Mouse (Mus musculus): ENCODE measurements around the gene Tmem100. TPM values are rescaled to one million over a fixed set of nuclear protein-coding genes. Genes with fewer than 3 reads are reported as not detected.

Tmem100 gene
- total RNA-seq (2021) = 10 to 100 TPM; 15.3 to 18.5 TPM

DNA sequence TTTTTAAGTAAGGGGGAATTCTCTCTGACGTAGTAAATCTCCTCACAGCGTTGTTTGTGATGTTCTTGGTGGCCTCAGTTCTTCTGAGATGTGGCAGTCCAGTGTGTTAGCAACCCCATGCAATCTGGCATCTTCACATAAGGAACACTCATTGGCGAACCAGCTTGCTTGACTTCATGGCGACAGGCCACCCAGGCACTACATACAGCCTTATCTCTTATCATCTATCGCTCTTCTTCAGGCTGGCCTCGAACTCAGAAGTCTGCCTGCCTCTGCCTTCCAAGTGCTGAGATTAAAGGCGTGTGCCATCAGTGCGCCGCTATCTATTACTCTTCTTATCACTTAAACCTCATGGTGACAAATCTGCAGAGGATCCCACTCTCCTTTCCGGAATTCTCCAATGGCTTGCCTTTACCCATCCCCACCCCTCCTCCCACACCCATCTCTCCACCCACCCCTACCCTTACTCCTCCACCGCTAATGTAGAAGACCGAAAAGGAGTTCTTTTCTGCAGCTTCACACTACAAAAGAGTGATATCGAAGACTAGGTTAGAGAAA, at the start of gene Tmem100:
Tmem100 (plus strand) TSS at position 508 of the 558 bp plus-strand sequence.
- DNase-seq = no peak

DNA sequence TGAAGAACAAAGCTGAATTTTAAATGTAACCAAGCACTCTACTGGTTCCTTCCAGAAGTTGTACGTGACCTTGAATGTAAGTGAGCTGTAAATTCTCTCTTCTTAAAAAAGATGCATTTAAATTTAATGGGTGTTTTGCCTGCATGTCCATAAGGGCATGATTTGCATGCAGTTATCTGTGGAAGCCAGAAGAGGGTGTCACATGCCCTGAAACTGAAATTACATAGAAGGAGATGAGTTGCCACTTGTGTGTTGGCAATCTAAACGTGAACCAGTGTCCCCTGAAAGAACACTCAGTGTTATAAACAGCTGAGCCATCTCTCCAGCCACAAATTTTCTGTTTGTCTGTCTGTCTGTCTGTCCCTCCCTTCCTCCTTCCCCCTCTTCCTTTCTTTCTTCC, 47.2 kb upstream of the Tmem100 start:
- no peak for DNase-seq

DNA sequence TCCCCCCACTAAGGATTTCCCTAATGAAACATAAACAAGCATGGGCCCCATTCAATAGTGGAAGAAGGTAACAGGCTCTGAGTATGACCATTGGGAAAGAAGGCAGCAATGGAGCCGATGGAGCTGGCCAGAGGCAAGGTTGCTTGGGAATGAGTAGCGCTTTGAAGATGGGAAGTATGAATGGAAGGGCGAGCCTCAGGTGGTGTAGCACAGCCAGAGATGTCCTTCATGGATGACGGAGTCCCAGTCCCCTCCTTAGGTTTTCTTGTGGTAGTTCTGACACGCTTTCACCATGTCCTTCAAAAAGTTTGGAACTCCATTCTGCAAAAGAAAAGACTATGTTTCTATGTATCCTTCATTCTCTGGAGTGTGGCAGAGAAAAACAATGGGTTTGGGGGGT, 45.7 kb upstream of the Tmem100 start:
- no peak for DNase-seq

DNA sequence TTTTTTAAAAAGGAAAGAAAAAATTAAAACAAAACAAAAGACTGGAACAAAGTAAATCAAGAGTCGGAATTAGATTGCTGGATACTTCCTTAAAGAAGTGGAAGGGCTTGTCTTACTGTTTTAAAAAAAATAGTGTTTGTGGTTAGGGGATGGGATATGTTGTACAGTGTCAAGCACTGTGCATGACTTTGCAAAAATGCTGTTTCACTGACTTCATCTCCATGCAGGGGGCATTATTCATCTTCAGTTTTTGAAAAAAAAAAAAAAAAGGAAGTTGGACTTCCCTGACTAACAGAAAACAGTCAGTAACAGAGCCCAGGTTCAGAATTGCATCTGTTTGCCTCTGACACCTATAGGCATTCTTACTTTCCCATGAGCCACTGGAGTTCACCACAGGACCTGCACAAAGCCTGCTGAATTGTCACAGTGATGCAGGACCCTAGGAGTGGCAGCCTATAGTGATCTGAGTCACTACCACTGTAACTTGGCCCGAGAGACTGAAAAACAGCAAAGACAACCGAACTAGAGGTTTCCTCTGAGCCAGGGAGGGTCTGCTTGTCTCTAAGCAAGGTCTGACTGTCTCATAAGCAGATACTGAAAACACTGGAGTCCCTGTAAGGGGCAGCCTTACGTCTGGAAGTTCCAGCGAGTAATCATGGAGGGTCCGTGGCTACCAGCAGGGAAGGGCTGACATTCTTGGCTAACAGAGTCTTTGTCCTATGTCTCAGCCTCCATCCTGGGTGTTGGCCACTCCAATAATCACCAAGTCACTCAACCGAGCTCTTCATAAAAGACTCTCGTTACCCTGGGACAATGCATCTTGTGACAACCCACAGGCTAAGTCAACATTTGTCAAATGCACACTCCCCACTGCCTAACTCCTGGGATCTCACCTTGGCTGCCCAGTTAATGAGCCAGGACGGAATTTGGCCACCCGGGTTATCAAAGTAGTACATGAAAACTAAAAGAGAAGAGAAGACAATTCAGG, 44.7 kb upstream of the Tmem100 start:
- DNase-seq = no peak

DNA sequence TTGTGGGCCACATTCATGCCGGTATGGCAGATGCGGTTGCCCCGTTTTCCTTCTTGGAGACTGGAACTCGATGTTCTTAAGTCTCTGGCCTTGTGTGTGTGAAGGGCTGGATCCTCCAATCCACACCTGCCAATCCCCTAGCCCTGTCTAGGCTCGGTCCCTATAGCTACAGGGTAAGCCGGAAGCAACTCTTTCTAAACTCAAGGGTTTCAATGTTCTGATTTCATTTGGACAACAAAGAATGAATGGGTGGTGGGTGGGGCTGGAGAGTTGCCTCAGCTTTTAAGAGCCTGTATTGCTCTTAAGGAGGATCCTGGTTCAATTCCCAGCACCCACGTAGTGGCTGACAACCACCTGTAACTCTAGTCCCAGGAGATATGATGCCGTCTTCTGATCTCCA, 43.6 kb upstream of the Tmem100 start:
- DNase-seq = no peak

DNA sequence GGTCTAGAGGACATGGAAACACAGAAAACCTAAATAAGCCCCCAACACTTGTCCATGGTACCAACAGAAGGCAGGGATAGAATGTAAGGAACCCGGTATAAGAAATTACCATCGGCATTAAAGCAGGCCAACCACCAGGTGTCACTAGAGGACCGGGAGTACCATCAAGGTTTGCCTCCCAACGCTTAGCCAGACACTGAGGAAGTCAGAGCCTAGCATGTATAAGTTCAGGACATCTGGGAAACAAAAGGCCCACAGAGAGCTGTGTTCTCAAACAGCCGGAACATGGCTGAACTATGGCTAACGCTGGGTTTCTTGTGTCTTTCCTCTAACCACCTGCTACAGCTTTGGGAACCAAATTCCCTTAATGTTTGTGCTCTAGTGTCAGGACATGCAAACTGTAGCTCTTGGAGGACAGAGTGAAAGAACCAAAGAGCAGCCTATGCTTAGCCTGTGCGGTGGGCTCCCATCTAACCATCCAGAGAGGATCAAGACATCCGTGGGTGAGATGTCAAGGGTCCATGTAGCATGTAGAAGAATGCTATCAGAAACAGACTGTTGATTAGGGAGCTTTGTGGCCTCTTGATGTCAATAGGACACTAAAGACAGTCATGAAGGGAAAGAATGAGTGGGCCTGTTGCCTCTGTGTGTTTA, 41.1 kb upstream of the Tmem100 start:
- peak; percentile 59 to 68 for DNase-seq

DNA sequence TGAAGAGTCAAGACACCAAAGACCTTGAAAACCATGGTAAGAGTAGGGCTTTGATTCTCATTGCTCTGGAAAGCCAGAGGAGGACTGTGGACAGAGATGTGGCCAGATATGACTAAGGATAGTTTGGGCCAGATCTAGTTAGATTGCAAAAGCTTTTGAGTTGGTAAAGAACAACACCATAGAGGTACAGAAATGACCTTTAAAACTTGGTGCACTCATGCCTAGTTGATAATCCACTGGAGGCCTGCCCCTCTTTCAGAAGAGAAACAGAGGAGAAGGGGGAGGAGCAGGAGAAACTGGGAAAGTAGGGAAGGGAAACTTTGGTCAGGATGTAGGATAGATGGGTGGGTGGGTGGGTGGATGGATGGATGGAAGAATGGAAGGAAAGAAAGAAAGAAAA, 38.5 kb upstream of the Tmem100 start:
- DNase-seq = no peak

DNA sequence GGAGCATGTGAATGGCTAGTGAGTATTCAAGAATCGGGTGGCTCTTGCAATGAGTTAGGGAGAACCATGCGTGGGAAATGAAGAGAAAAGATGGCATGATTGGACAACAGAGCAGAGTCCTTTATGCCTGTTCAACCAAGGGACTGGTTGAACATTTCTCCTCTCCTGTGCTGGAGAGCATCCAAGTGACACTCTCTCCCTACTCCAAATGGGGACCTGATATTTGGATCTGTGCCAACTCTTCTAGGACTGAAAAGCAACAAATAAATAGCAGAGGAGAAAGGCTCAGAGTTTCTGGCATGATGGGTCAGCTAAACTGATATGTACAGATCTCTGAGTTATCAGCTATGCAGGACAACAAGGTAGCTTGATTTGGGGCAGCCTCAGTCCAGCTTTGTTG, 35.4 kb upstream of the Tmem100 start:
- no peak for DNase-seq

DNA sequence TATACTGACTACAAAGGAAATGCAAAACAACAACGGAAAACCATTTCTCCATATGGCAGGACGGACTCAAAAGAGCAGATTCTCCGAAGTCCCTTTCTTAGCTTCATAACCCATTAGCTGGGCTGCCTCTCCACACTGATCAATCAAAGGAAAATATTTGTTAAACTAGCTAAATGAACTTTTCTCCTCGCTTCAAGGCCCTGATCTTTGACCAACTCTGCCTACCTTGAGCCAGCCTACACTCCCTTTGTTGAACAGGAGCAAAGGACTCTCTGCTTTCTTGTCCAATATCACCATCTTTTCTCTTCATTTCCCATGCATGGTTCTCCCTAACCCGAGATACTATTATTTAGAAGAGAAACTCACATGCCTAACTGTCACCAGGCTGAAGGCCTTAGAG, 34.6 kb upstream of the Tmem100 start:
- no peak for DNase-seq

DNA sequence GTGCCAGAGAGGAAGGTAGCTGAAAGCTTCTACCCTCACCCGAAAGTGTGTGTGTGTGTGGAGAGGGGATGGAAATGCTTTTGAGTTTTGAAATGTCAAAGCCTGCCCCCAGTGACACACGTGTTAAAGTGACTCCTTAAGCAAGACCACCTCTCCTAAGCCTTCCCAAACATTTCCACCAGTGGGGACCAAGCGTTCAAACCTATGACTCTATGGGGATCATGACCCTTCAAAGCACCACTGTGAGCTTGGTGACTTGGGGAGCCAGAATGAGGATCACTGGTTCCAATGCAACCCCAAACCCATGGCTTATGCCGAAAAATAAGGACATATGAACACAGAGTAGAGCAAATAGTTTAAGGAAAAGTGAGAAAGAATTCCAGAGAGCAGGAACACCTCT, 33.7 kb upstream of the Tmem100 start:
- no peak for DNase-seq

DNA sequence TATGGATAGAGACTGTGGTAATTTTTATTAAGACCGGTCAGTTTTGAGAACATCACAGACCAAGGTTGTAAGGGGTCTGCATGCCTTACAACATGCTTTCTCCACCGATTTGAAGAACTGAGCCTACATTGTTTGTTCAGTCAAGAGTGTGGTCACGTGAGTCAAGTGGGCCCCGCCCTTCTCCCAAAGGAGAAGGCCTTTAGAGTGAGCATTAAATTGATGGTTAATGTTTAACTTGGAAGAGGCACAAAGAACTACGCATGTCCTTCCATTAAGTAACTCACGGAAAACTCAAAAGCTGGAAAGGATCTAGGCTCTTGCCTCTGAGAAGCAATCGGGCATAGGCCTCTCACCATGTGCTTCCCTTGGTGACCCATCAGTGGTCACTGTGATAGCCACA, 33.3 kb upstream of the Tmem100 start:
- DNase-seq = no peak

DNA sequence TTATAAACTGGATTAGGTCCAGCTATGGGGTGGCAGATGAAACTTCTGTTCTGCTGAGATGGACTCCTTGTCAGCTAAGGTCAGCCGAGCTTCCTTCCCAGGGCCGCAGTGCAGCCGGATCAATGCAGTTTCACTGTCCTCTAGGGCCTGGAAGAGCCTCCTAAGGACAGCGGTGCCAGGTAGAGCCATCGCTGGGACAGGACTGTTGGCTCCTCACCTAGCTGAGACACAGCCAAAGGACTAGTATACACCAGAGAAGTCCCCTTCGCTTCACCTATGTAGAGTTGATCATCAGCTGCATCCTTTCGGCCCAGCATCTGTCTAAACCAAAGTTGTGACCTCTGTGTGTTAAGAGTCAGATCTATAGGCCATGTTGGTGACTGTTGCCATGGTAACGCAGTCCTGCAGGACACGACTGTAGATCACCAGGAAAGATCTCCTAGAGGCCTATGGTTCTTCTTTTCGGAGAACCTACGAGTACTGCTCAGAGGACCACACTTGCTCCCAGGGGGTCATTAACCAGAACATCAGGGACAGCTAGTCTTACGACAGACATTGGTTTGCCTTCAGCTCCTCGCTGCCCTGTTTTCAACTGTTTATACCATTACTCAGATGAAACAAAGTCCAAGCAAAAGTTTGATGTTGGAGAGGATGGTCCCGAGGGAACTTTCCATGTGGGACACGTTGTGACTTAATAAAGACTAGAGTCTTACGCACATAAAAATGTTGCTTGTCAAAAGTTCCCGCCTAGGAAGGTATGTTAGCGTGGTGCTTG, 31.0 kb upstream of the Tmem100 start:
- DNase-seq = no peak

DNA sequence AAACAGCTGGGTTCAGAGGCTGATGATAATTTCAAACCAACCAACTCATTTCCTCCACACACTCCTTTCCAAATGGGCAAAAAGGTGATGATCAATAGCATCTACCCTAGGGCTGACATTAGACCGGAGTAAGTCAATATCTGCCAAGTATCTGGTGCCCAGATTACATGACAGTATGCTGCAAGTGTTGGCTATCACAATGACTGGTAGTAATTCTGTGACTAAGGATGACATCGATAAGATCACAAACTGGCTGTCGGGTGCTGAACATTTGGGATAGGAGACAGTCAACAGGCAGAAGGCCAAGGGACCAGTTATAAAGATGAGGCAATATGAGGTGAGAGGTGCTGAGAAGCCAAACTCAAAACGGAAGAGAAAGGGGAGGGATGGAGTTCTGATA, 29.5 kb upstream of the Tmem100 start:
- no peak for DNase-seq

DNA sequence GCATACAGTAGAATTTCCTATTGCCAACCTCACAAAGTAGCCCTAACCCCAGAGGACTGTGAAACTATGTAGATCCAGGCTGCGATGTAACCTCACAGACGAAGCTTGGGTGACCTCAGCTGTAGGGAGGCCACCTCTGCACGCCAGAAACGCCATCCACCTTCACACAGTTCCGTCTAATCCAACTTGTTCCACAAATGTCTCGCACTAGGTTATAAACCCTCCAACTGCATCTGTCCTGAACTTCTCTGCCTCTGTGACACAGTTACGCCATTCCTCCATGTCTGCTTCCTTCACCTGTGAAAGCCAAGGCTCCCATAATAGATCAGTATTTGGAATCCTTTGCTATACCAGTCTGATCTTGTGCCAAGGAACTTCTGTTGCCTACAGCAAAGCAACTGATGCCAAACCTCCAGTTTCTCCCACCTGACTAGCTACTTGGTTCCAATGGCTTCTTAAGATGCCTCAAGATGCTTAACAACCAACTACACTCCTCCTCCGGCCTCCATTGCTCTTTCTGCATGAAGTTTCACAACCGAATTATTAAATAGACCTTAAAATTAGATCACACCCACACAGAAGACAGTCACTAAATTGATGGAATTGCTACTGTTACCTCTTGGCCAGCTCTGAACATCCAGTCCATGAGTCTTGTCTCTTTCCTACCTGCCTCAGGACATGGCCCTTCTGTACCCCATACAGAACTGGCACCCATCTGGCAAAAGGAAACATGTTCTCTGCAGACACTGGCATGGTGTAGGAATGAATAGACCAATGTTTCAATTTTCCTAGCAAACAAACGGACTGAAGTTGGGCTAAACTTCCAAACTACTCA, 28.5 kb upstream of the Tmem100 start:
- no peak for DNase-seq

DNA sequence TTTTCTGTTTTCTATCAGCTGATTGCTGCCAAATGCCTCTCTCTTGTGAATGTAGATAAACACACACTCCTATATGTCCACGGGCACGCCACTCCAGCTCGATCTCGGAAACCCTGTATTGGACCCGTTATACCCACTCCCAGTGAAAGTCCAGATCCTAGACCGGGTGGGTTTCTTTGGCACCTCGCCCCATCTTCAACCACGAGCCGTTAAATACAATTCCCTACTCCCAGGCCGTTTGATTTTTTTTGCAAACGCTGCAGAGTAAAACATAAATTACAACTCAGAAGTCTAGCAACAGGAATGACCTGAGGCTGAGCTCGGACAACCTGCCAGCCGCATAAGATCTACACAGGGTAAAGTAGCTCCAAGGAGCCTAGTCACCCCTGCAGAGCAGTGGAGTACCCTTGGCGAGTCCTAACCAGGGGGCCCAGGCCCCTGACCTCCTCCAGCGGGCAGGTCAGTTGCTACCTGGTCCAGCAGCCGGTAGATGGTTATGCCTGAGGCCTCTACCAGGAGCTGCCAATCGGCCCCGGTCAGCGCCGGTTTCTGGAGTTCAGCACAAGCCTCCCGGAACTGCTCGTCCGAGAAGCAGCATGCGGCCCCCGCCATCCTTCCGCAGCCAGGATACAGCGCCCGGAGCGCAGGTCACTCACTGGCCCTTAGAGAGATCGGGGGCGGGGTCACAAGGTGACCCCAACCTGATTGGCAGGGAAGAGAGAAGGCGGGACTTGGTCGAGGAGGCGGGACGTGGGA, 27.7 kb upstream of the Tmem100 start, which contains the start of gene Pctp:
Pctp (minus strand) TSS at position 664 of the 756 bp plus-strand sequence.
- peak; percentile 25 to 37 for DNase-seq

DNA sequence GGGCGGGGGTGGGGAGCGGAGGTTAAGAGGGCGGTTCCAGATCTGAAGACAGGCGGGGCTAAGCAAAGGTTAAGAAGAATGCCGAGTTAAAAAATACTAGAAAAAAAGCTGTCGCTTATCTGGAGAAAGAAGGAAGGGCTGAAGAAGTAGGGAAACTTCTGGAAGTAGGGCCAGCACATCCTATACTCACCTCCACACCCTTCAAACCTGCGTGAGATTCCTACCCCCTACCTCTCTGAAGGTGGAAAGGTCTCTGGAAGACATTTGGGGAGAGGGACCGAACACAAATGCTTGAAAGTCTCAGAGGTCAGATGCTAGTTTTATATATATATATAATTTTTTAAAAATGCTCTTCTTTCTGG, 27.2 kb upstream of the Tmem100 start:
- DNase-seq = no peak

DNA sequence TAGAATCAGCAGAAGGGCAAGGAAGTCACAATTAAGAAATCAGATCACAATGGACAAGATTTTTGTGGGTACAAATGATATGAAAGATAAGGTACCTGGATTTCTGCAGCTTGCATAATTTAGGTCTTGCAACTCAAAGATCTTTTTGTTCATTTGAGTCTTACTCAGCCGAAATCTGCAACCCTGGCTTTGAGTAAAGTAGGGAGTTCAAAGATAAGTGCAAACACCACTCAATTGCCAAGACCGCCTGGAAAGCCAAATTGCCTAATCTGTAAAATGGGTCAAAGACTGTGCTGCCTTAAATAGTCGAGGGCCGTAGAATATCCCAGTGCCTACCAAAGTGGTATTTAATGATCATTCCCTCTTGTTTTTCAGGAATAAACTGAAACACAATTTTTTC, 26.8 kb upstream of the Tmem100 start:
- no peak for DNase-seq

DNA sequence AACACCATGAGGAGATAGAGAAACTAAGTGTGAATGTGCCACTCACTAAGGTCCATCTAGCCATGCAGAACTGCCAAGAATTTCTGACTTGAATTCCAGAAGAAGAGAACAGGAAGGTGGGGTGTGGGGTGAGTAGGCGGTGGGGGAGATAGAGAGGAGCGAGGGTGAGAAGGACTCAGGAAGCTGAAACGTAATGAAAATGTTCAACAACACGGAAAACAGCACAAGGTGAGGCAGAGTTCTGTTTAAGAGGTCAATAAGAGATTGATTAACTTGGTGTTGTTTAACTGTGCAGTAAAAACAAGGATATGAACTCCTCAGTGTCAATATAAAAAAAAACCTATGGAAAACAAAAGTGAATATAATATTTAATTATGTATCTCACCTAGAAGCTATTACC, 24.0 kb upstream of the Tmem100 start:
- no peak for DNase-seq

DNA sequence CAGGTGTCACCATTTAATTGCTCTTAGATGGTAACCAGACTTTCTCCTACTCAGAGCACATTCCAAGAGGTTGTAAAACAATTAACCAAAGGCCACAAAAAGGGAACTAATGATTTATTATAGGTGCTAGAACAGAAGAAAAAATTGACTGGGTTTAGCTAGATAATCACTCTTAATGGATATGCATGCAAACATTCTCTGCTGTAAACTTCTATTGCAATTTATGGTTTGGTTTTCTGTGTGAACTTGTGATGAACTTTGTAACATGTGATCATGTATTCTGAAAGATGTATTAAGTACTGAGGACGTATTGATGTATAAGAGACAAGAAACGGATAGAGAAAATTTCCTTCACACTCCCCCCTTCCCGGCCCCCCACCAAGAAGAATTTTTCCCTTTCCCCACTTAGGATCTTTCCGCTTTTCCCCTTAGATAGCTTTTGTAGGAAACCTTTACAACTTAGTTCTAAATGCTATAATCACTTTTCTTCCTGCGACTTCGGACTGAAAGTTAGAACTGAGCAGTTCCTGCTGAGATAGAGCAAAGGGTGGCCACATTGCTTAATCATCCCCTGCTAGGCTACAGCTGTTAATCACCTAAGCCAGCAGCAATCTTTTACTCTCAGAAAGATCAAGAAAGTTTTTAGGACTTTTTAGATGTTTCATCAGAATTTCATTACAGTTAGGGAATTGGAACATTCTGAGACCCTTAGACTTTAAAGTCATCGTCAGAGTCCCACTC, 22.2 kb upstream of the Tmem100 start:
- DNase-seq = no peak

DNA sequence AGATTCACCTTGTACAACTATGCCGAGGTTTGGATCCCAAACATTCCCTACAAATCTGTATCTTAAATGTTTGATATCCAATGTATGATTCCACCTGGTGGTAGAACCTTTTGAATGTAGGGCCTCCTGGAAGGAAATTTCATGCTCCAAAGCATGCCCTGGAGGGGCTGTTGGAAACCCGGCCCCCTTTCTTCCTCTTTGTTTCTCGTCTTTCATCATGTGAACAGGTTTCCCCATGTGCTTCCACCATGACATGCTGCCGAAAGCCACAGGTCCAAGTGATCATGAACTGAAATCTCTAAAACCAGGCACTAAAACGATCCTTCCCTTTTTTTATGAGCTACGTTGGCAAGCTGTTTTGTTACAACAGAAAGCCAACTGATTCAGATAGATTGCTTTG, 16.5 kb upstream of the Tmem100 start:
- no peak for DNase-seq

Measured in layer of hippocampus, postnatal 36 days (tissue).